Comparison of ENCODE assay signal across 8 mouse cellular contexts in genomic region chr2:93469118-93469517, GRCm38 (mm10). TPM values are rescaled to one million over a fixed set of nuclear protein-coding genes. Genes with fewer than 3 reads are reported as not detected.
DNase-seq lines count a peak whose midpoint lies in the region; ATAC-seq and TF ChIP-seq lines count a peak whose summit lies in the region.

No protein-coding gene starts in this region.

- no peak overlapping the region for H3K9ac ChIP-seq in kidney, embryonic 16.5 days (replicated peaks; ENCODE audit: low read length)
- no peak overlapping the region for H3K9ac ChIP-seq in stomach, postnatal 0 days (ENCODE audit: low read length)

- peaks cover 13% of the 10 kb centered on the region for H3K4me1 ChIP-seq in kidney, embryonic 16.5 days (ENCODE audit: insufficient read depth, low read length)
- peaks cover 20% of the 10 kb centered on the region for H3K4me1 ChIP-seq in E14TG2a.4 (replicated peaks; ENCODE audit: low read depth, low read length)
- H3K4me1 ChIP-seq in stomach, postnatal 0 days (replicated peaks; ENCODE audit: control insufficient read depth, insufficient read depth), result 0 out of 2 replicates have a peak, but pooled peaks cover 5% of the 10 kb centered on the region

- no peak overlapping the region for H3K4me3 ChIP-seq in kidney, embryonic 16.5 days (ENCODE audit: low read length)
- no peak overlapping the region for H3K4me3 ChIP-seq in E14TG2a.4 (replicated peaks; ENCODE audit: low read length)
- H3K4me3 ChIP-seq in stomach, postnatal 0 days (ENCODE audit: low read depth, low read length), result no peak overlapping the region

- H3K4me2 ChIP-seq in kidney, embryonic 16.5 days (replicated peaks; ENCODE audit: low read depth, low read length), result no peak overlapping the region
- no peak overlapping the region for H3K4me2 ChIP-seq in stomach, postnatal 0 days (replicated peaks; ENCODE audit: low read depth)

- no peaks in the 10 kb centered on the region for H3K36me3 ChIP-seq in kidney, embryonic 16.5 days (ENCODE audit: insufficient read depth, low read length)
- H3K36me3 ChIP-seq in E14TG2a.4 (ENCODE audit: insufficient read depth, low read length), result no peaks in the 10 kb centered on the region
- no peaks in the 10 kb centered on the region for H3K36me3 ChIP-seq in stomach, postnatal 0 days (ENCODE audit: control insufficient read depth, insufficient read depth, low read length)

- H3K27ac ChIP-seq in kidney, embryonic 16.5 days (ENCODE audit: low read length), result no peak overlapping the region
- H3K27ac ChIP-seq in stomach, postnatal 0 days (replicated peaks), result no peak overlapping the region

- H3K9me3 ChIP-seq in kidney, embryonic 16.5 days (ENCODE audit: low read length), result no peaks in the 10 kb centered on the region
- peaks cover 40% of the 10 kb centered on the region for H3K9me3 ChIP-seq in E14TG2a.4 (ENCODE audit: low read length)
- no peaks in the 10 kb centered on the region for H3K9me3 ChIP-seq in stomach, postnatal 0 days (ENCODE audit: control insufficient read depth, low read length)

- TF ChIP-seq CTCF in E14TG2a.4 (conservative IDR thresholded peaks at IDR 0.05; ENCODE audit: low read length), result peak; percentile 7; the same call in 1 of the 2 replicates
- TF ChIP-seq CTCF in stomach, postnatal 0 days (IDR thresholded peaks at IDR 0.05; ENCODE audit: low read depth), result peak; percentile 76

- TF ChIP-seq EP300 in stomach, postnatal 0 days (optimal IDR thresholded peaks at IDR 0.05), result no peak

- no peak; the same call in 1 of the 2 replicates for ATAC-seq in kidney, embryonic 16.5 days (ENCODE audit: low FRiP score, low TSS enrichment)
- ATAC-seq in stomach, postnatal 0 days (ENCODE audit: low FRiP score, low TSS enrichment), result no peak
- ATAC-seq in cerebellum, adult (ENCODE audit: insufficient number of reproducible peaks, low FRiP score, low TSS enrichment), result no peak

- WGBS in kidney, embryonic 16.5 days, result 8% methylated on average over 7 of the region's 7 CpGs
- 19% methylated on average over 7 of the region's 7 CpGs for WGBS in stomach, postnatal 0 days

- H3K27me3 ChIP-seq in kidney, embryonic 16.5 days (ENCODE audit: insufficient read depth, low read length), result 0 out of 2 replicates have a peak, but pooled peaks cover under 1% of the 10 kb centered on the region
- H3K27me3 ChIP-seq in E14TG2a.4 (ENCODE audit: insufficient read depth, low read length), result peaks cover 31% of the 10 kb centered on the region
- no peaks in the 10 kb centered on the region for H3K27me3 ChIP-seq in stomach, postnatal 0 days (ENCODE audit: control insufficient read depth, insufficient read depth, low read length)

- DNase-seq in kidney, adult 9 months, result peak; percentile 41
- DNase-seq in B cell, adult 2 months, result peak; percentile 31 to 42
- peak; percentile 82 to 85 for DNase-seq in kidney, postnatal 4 days
- peak; percentile 77 for DNase-seq in stomach, postnatal 0 days (ENCODE audit: low spot score)
- DNase-seq in adrenal gland, adult 2 months, result no peak

RNA-seq across cellular contexts. Expression of gene Cd82, which starts 6.2 kb away (rescaled TPM):
- 64.1 and 71.8 TPM in 2 replicates for polyA plus RNA-seq in kidney, embryonic 16.5 days (2015; fragmentation: Nextera tagmentation; extraction: Ambion mirVana)
- 93.5 and 105 TPM in 2 replicates for polyA plus RNA-seq in stomach, postnatal 0 days (2015; fragmentation: Nextera tagmentation; extraction: Ambion mirVana)
- total RNA-seq in adrenal gland, adult 2 months (2021), result 10 to 100 TPM; 58.9 to 83.2 TPM
- polyA plus RNA-seq in adrenal gland, adult 2 months (2012; rRNA removed), result 125 and 137 TPM in 2 replicates
